Mouse (Mus musculus) T-cell, adult 2 months (primary cell): Measurements from ENCODE around the gene Pip5k1a.
"Not testable (repeated sequence)": the region's sequence is repeated elsewhere in the genome, so short reads cannot be mapped to it uniquely, and the experiment has no call there.

Experiments
- DNase-seq: peaks from one replicate; pipeline ENCODE4 v3.0.0; 2022; ENCODE audit warnings: low spot score

The Pip5k1a gene

GRCm38 (mm10) chr3:95112760-95113159 lies 6.0 kb upstream of the Pip5k1a start:
- no peak for DNase-seq

DNA sequence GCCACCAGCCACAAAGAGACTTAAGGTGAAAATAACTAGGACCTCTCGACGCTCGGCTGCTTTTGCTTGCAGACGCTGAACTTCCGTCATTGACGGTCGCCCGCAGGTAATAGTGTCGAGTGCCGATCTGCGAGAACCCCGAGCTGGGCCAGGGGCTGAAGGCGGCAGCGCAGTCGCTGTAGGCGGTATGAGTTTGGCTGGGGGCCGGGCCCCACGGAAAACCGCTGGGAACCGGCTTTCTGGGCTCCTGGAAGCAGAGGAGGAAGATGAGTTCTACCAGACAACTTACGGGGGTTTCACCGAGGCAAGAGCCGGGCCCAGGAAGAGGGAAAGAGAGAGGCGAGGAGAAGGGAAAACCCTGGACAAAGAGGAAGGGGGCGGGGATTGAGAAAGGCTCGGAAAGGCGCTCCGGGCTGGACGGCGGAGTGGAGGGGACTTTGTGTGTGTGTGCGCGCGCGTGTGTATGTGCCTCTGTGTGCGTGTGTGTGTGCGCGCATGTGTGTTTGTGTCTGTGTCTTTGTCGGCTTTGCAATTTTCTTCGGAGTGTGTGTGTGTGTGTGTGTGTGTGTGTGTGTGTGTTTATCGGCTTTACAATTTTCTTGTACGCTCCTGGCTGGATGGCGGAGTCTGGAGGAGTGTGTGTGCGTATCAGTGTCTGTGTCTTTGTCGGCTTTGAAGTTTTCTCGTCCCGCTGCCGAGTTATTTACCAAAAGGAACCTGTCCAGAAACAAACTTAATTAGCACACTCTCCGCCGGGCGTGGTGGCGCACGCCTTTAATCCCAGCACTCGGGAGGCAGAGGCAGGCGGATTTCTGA lies 4.4 kb upstream of the Pip5k1a start, which contains the start of gene Vps72:
TSS of gene Vps72 (plus strand) at position 112 of the 816 bp plus-strand sequence.
- DNase-seq, result peak; percentile 91

DNA sequence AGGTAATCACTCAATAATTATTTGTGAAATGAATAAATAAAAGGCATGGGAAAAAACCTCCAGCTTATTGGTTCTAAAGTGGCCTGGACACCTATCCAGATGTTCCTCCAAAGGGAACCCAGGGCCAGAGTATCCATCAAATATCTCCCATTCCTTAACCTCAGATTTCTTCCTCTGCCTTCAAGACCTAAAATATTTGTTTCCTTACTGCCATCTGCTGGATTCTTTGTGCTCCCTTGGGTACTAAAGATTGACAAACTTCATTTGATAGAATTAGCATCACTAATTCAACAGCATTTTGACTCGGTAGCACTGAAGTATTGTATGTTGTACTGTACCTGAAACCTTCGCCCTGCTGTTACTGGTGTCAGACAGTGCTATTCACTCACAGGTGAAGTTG lies 1.2 kb upstream of the Pip5k1a start:
- DNase-seq, result peak; percentile 10

- not testable (repeated sequence) for DNase-seq
These were observed 578 bp upstream of the Pip5k1a start for GRCm38 (mm10) chr3:95107308-95107707.

DNA sequence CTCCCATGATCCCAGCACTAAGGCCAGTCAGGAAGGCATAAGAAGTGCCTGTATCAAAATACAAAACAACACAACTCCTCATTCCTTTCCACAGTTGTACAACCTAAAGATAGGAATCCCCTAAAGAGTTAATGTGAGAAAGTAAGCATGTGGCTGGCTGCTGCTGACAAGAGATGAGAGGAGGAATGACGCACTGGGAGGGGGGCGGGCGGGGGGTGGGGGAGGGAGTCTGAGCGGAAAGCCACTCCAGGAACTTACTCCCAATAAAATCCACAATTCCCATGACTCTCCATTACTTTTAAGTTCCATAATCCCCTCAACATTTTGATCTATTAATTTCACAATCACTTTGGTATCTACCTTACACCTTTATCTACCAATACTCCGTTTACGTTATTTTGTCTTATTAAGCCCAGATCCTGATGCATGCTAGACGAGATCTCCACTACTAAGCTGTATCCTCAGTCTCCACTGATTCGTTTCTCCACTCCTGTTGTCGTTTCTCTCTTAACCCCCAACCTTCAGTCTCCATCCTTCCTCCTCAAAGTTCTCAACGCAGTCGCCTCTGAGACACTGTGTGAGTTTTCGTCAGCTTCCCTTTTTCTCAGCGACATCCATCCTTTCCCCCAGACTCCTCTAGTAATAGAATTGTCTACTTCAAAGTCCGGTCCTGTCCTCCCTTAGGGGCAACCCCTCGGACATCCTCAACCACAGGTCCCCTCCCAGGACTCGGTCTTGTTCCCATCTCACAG lies 968 bp downstream of the Pip5k1a start:
- DNase-seq, result no peak

- no peak for DNase-seq
These were observed 1.6 kb downstream of the Pip5k1a start for GRCm38 (mm10) chr3:95105121-95105520.

- DNase-seq, result peak; percentile 31
These were observed 5.9 kb downstream of the Pip5k1a start for GRCm38 (mm10) chr3:95100854-95101253.

GRCm38 (mm10) chr3:95088071-95088470 lies 18.7 kb downstream of the Pip5k1a start:
- no peak for DNase-seq

- DNase-seq, result no peak
These were observed 35.1 kb downstream of the Pip5k1a start for GRCm38 (mm10) chr3:95071606-95072005.

DNA sequence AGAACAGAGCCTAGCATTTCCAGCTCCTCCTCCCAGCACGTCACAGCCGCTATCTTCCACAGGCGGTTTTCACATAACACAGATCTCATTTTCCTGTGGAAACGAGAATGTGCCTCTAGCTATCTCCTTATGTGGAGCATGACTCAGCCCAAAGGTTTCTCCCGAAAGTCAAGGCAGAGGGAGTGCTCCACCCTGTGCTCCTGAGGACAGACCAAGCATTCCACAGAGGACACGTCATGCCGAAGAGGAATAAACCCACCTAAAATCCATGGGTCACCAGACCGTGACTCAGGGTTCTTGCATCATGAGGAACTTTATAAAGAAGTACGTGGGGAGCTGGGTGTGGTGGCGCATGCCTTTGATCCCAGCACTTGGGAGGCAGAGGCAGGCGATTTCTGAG lies 40.2 kb downstream of the Pip5k1a start:
- DNase-seq, result no peak

DNA sequence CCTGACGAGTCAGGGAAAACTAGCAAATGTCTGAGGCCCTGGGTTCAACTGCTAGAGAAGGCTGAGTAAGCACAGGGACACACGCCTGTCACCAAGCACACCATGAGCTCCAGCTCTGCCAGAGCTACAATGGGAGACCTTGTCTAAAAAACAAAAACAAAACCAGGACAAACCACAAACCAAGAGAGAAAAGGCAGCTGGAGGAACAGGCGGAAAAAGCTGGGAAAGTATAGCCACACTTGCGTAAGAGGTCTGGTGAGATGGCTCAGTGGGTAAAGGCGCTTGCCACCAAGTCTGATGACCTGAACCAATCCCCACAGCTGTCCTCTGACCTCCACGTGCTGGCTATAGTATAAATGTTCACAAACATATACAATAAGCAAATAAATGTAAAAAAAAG lies 40.6 kb downstream of the Pip5k1a start:
- no peak for DNase-seq

- no peak for DNase-seq
These were observed 41.2 kb downstream of the Pip5k1a start for GRCm38 (mm10) chr3:95065553-95065952.

- DNase-seq, result no peak
These were observed 43.0 kb downstream of the Pip5k1a start for GRCm38 (mm10) chr3:95063741-95064140.

DNA sequence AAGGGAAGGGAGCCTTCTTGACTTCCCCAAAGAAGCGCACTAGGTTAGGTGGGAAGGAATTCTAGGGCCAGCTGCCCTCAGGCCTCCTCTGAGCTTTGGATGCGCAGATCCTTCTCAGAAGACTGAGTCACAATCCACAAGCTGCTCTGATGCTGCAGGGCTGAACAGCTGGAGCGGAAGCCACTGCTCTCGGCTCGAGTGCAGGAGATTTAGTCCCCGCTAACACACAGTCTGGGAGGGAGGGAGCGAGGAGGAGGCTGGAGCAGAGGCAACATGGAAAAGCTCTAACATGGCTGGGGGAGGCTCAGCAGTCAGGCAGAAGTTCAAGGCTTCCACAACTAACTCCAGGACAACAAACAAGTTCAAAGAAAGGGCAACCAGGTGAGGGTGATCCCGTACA lies 48.7 kb downstream of the Pip5k1a start:
- DNase-seq, result no peak

DNA sequence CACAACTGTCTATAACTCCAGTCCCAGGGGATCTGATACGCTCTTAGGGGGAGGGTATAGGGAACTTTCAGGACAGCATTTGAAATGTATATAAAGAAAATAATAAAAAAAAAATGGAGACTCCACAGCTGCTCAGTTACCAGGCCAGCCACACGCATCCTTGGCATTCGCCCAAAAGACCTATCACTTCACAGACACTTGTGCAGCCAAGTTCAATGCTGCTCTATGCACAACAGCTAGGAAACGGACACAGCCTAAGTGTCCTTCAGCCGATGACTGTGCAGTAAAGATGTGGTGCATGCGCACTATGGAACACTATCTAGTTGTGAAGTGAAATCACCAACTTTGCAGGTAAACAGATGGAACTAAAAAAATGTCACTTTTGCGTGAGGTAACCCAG lies 50.5 kb downstream of the Pip5k1a start:
- no peak for DNase-seq

DNA sequence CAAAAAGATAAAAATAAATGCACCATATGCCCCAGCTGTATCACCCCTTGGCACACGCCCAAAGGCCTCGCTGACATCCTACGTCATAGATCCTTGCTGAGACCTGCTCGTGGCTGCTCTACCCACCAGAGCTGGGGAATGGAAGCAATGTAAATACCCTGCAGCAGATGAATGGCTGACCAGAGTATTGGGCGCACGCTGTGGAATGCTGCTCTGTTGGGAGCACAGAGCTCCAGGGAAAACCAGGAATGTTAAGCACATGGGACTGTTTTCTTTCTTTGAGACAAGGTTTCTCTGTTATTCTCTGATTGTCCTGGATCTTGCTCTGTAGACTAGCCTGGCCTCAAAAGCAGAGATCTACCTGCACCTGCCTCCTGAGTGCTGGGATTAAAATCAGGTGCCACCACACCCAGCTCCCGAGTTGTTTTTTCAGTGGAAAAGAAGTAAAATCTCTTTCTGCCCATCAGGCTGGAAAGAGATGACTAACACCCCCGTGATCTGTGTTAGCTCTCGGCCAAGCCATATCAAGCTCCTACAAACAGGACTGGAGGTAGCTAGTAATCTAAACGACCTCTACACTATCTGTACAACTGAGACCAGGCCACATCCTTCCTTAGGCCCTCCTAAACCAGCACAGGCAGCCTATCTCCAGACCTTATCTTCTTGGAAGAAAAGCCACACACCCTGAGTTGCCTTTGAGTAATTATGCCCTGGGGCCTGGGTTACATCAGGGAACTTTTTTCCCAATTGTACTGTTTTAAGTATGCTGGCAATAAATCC lies 52.1 kb downstream of the Pip5k1a start:
- DNase-seq, result peak; percentile 7

DNA sequence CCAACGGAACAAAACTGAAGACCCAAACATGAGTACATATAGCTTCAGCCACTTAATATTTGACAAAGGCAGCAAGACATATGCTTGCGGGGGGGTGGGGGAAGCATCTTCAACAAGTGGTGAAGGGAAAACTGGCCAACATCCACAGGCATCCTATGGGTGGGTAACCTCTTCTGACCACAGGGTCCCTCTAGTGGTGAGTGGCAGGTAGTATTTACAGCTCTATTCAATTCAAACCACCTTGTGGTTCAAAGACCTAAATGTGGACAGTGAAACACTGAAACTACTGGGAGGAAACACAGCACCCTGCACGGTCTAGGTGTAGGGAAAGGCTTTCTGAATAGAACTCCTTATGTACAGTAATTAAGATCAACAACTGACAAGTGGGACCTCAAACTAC lies 53.0 kb downstream of the Pip5k1a start:
- DNase-seq, result peak; percentile 57

- peak; percentile 65 for DNase-seq
These were observed 53.8 kb downstream of the Pip5k1a start for GRCm38 (mm10) chr3:95052959-95053358.

DNA sequence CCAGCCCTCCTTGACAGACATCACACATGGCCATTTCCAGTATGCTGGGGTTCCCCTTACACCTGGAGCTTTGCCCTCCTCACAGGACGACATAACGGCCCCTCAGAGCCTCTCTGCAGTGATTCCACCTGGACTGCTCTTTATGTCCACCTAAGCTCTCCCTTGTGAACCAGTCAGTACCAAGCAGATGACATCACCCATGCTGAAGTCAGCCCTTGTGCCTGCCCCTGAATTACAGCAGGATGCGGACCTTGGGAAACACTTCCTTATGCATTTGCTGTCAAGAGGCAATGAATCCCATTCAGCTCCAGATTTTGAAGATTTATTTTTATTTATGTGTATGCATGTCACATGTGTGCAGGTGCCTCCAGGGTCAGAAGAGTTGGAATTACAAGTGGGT lies 58.8 kb downstream of the Pip5k1a start:
- DNase-seq, result no peak

DNA sequence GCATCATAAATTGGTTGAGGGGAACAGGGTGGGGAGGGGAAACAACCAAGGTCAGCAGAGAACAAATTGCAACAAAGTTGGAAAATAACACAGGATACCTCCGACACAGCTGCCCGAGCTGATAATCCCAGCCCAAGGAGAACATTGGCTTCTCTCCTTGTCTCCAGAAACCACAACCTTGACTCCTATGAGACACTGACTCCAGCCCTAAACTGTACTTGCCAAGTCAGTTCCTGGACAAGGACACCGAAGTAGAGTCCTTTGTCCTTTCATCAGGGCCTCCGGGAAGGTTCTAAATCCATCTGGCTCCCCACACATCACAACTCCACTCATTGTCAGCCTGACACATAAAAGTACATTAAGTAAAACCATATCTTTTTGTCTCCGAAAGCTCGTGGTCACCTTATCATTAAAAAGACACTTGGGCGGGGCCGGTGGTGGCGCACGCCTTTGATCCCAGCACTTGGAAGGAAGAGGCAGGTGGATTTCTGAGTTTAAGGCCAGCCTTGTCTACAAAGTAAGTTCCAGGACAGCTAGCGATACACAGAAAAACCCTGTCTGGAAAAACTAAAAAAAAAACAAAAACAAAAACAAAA lies 60.2 kb downstream of the Pip5k1a start:
- DNase-seq, result no peak

DNA sequence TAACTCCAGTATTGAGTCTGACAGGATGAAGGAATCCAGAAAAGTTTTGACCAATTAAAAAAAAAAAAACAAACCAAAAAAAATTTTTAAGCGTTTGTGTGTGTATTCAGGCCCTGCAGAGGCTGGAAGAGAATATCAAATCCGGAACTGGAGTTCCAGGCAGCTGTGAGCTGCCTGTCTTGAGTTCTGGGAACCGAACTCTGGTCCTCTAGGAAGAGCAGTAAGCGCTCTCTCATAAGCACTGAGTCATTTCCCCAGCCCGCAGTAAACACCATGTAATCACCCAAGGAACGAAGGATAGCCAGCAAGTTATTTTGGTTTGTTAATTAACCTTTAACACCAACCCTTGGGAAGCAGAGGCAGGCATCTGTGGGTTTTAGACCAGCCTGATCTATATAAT lies 63.5 kb downstream of the Pip5k1a start:
- DNase-seq, result no peak

DNA sequence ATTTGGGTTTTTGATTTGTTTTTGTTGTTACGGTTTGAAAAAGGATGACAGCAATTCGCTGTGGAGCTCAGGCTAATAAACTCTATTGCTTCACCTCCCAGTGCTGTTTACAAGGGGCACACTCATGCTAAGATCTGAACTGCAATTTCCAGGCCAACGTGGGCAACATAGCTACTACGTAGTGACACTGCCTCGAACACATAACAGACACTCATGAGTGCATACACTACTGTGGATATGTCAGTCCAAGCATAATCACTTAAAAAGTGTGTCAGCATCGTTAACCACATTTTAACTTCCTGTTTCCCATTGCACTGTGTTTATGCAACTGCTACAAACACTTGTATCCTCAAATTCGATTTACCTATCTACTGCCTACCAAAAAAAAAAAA lies 63.9 kb downstream of the Pip5k1a start:
- DNase-seq, result peak; percentile 39
